Mouse (Mus musculus) heart, postnatal 0 days (tissue): ENCODE results near the gene Nol12.

Experiments used
- CTCF ChIP-seq: IDR thresholded peaks from 2 replicates; pipeline ENCODE4 v1.5.1; 2016; ENCODE audit warnings: antibody characterized with exemption, control low read depth, low read depth
- EP300 ChIP-seq: IDR thresholded peaks from 2 replicates; pipeline ENCODE4 v1.6.1; 2016; ENCODE audit warnings: antibody characterized with exemption, low read depth

GRCm38 (mm10) chr15:78889401-78889853 lies 45.3 kb upstream of the Nol12 start:
- TF ChIP-seq CTCF (no peak), EP300 (no peak)
